Mouse (Mus musculus) CH12.LX (cell line): ENCODE measurements at regions not wholly inside any gene's neighbourhood (a gene's known extent, or its start where the extent isn't known, plus 50 kb on each side); places are given as distances from the start of the nearest gene placed in this dataset.

Source experiments
- DNase-seq: peaks from one replicate; pipeline ENCODE4 v3.0.0-alpha.2; 2013; ENCODE audit errors: extremely low read depth
- H3K27ac ChIP-seq: 2 replicates; pipeline ENCODE4 v1.5.1; 2012; ENCODE audit warnings: low read depth, mild to moderate bottlenecking, control low read depth, moderate library complexity; ENCODE audit not compliant: insufficient read depth
- H3K27me3 ChIP-seq: replicated peaks from 2 replicates; pipeline ENCODE3; 2012; ENCODE audit warnings: inconsistent platforms
- H3K36me3 ChIP-seq, 2 experiments: replicated peaks in 1 of 2; 2 replicates each; pipeline versions ENCODE3 to v1.6.1; 2012; ENCODE audit warnings: inconsistent platforms in 1 of 2, low read length in 1 of 2, mild to moderate bottlenecking in 1 of 2, mixed read lengths in 1 of 2, moderate library complexity in 1 of 2; ENCODE audit not compliant: control insufficient read depth in 1 of 2, insufficient read depth in 1 of 2
- H3K4me1 ChIP-seq, 2 experiments: 2 replicates each; pipeline ENCODE4 v1.6.1; 2012; ENCODE audit warnings: inconsistent platforms in 1 of 2, moderate library complexity in 1 of 2; ENCODE audit not compliant: insufficient read depth in 2 of 2, control insufficient read depth in 1 of 2
- H3K4me2 ChIP-seq: 2 replicates; pipeline ENCODE4 v1.6.1; 2012; ENCODE audit warnings: low read depth, mild to moderate bottlenecking, control low read depth; ENCODE audit not compliant: poor library complexity, insufficient read depth, severe bottlenecking
- H3K4me3 ChIP-seq, 3 experiments: fragments of 150-350 bp in 1 of 3; sonication (generic) in 1 of 3; replicated peaks in 1 of 3; 2 replicates each; pipeline versions ENCODE3 to v1.5.1; 2011 to 2012; ENCODE audit warnings: low read depth in 2 of 3, low read length in 2 of 3, mild to moderate bottlenecking in 2 of 3, moderate library complexity in 2 of 3, control low read depth in 1 of 3, improper control_type of control experiment in 1 of 3, inconsistent platforms in 1 of 3, mixed read lengths in 1 of 3; ENCODE audit not compliant: poor library complexity in 1 of 3
- H3K79me2 ChIP-seq: replicated peaks from 2 replicates; pipeline ENCODE4 v1.6.1; 2012; ENCODE audit warnings: mild to moderate bottlenecking, moderate library complexity; ENCODE audit not compliant: control insufficient read depth, poor library complexity, insufficient read depth, severe bottlenecking; ENCODE audit errors: extremely low read depth
- H3K9ac ChIP-seq: 2 replicates; pipeline ENCODE4 v1.6.1; 2012; ENCODE audit warnings: low read depth, mild to moderate bottlenecking, control low read depth, moderate library complexity; ENCODE audit not compliant: insufficient read depth
- H3K9me3 ChIP-seq: replicated peaks from 2 replicates; pipeline ENCODE3; 2012; ENCODE audit warnings: low read length, inconsistent platforms, mixed read lengths
- BHLHE40 ChIP-seq: IDR thresholded peaks from 2 replicates; pipeline ENCODE4 v1.6.1; 2011; ENCODE audit warnings: mild to moderate bottlenecking, low read depth, low read length, improper control_type of control experiment
- CHD1 ChIP-seq: IDR thresholded peaks from 2 replicates; pipeline ENCODE4 v1.6.1; 2012; ENCODE audit warnings: low read depth, low read length, improper control_type of control experiment, inconsistent platforms
- CHD2 ChIP-seq: IDR thresholded peaks from 2 replicates; pipeline ENCODE4 v1.6.1; 2011; ENCODE audit warnings: low read length, improper control_type of control experiment
- CTCF ChIP-seq, 2 experiments: IDR thresholded peaks in 1 of 2; conservative IDR thresholded peaks in 1 of 2; 2 replicates each; pipeline ENCODE4 v1.5.1; 2011 to 2012; ENCODE audit warnings: low read depth in 2 of 2, low read length in 2 of 2, improper control_type of control experiment in 1 of 2, inconsistent platforms in 1 of 2, mild to moderate bottlenecking in 1 of 2, moderate library complexity in 1 of 2
- E2F4 ChIP-seq: IDR thresholded peaks from 2 replicates; pipeline ENCODE4 v1.6.1; 2011; ENCODE audit warnings: low read depth, low read length, improper control_type of control experiment; ENCODE audit not compliant: insufficient replicate concordance
- ELF1 ChIP-seq: IDR thresholded peaks from 2 replicates; pipeline ENCODE4 v1.6.1; 2014; ENCODE audit warnings: low read depth, mild to moderate bottlenecking, inconsistent platforms, low read length, improper control_type of control experiment
- EP300 ChIP-seq: IDR thresholded peaks from 2 replicates; pipeline ENCODE4 v1.6.1; 2011; ENCODE audit warnings: low read length, improper control_type of control experiment
- GABPA ChIP-seq: IDR thresholded peaks from 2 replicates; pipeline ENCODE4 v1.6.1; 2012; ENCODE audit warnings: low read depth, low read length, improper control_type of control experiment, inconsistent platforms; ENCODE audit not compliant: insufficient replicate concordance
- HCFC1 ChIP-seq: IDR thresholded peaks from 2 replicates; pipeline ENCODE4 v1.6.1; 2012; ENCODE audit warnings: low read depth, mild to moderate bottlenecking, inconsistent platforms, low read length, improper control_type of control experiment
- IRF4 ChIP-seq: IDR thresholded peaks from 2 replicates; pipeline ENCODE4 v1.6.1; 2014; ENCODE audit warnings: low read depth, mild to moderate bottlenecking, inconsistent platforms, low read length, improper control_type of control experiment
- JUN ChIP-seq: IDR thresholded peaks from 2 replicates; pipeline ENCODE4 v1.6.1; 2011; ENCODE audit warnings: low read depth, mild to moderate bottlenecking, low read length, improper control_type of control experiment, moderate library complexity; ENCODE audit not compliant: insufficient read depth
- KAT2A ChIP-seq: IDR thresholded peaks from 2 replicates; pipeline ENCODE4 v1.6.1; 2012; ENCODE audit warnings: low read length, improper control_type of control experiment, inconsistent platforms; ENCODE audit not compliant: insufficient replicate concordance
- MAFK ChIP-seq: IDR thresholded peaks from 2 replicates; pipeline ENCODE4 v1.6.1; 2011; ENCODE audit warnings: low read length, improper control_type of control experiment; ENCODE audit not compliant: insufficient replicate concordance
- MEF2A ChIP-seq: IDR thresholded peaks from 2 replicates; pipeline ENCODE4 v1.6.1; 2014; ENCODE audit warnings: low read depth, mild to moderate bottlenecking, inconsistent platforms, low read length, improper control_type of control experiment, borderline replicate concordance
- MXI1 ChIP-seq: IDR thresholded peaks from 2 replicates; pipeline ENCODE4 v1.6.1; 2011; ENCODE audit warnings: mild to moderate bottlenecking, low read depth, low read length, improper control_type of control experiment
- PAX5 ChIP-seq: IDR thresholded peaks from 2 replicates; pipeline ENCODE4 v1.6.1; 2012; ENCODE audit warnings: low read length, inconsistent platforms, mixed read lengths
- POLR2A ChIP-seq: IDR thresholded peaks from 2 replicates; pipeline ENCODE4 v1.6.1; 2011; ENCODE audit warnings: low read depth, mild to moderate bottlenecking, improper control_type of control experiment, low read length
- RAD21 ChIP-seq: IDR thresholded peaks from 2 replicates; pipeline ENCODE4 v1.6.1; 2011; ENCODE audit warnings: low read depth, mild to moderate bottlenecking, low read length, improper control_type of control experiment, moderate library complexity
- SIN3A ChIP-seq: IDR thresholded peaks from 2 replicates; pipeline ENCODE4 v1.6.1; 2012; ENCODE audit warnings: low read length, improper control_type of control experiment, inconsistent platforms
- TBP ChIP-seq: conservative IDR thresholded peaks from 2 replicates; pipeline ENCODE4 v1.6.1; 2011; ENCODE audit warnings: low read depth, low read length, improper control_type of control experiment
- UBTF ChIP-seq: IDR thresholded peaks from 2 replicates; pipeline ENCODE4 v1.6.1; 2012; ENCODE audit warnings: low read depth, mild to moderate bottlenecking, inconsistent platforms, low read length, improper control_type of control experiment, moderate library complexity
- USF1 ChIP-seq: IDR thresholded peaks from 2 replicates; pipeline ENCODE4 v1.6.1; 2014; ENCODE audit warnings: low read depth, mild to moderate bottlenecking, inconsistent platforms, low read length, improper control_type of control experiment
- USF2 ChIP-seq: conservative IDR thresholded peaks from 2 replicates; pipeline ENCODE4 v1.6.1; 2011; ENCODE audit warnings: low read depth, low read length, improper control_type of control experiment
- ZC3H11A ChIP-seq: IDR thresholded peaks from 2 replicates; pipeline ENCODE4 v1.6.1; 2012; ENCODE audit warnings: low read depth, mild to moderate bottlenecking, inconsistent platforms, low read length, improper control_type of control experiment
- dilution Hi-C: fragments of 300-500 bp; cut with MboI; formaldehyde crosslinking; loops from 2 replicates; pipeline ENCODE4 v1.14.3; 2020; ENCODE audit warnings: low sequenced_read_pairs; ENCODE audit not compliant: extremely low pct_unique_long_range_greater_than_20kb, extremely low pct_ligation_motif_present
- in situ Hi-C: fragments of 300-500 bp; cut with MboI; formaldehyde crosslinking; loops from 3 replicates; pipeline ENCODE4 v1.14.3; 2019; ENCODE audit warnings: low sequenced_read_pairs, low pct_ligation_motif_present, low pct_unique_long_range_greater_than_20kb, mixed read lengths

GRCm38 (mm10) chrX:51892716-51893115 lies 79.9 kb downstream of the 1700080O16Rik start:
- Histone ChIP-seq H3K4me1 (no peaks in the 10 kb centered on the region), H3K36me3 (no peaks in the 10 kb centered on the region), H3K79me2 (no peaks in the 10 kb centered on the region), H3K4me2 (no peak overlapping the region), H3K9me3 (no peaks in the 10 kb centered on the region), H3K27me3 (no peaks in the 10 kb centered on the region), H3K27ac (no peak overlapping the region), H3K9ac (no peak overlapping the region), H3K4me3 (no peak overlapping the region)
- in situ Hi-C loops (no loop called here), dilution Hi-C loops (no loop called here)
- DNase-seq: no peak
- TF ChIP-seq HCFC1 (no peak), CHD1 (no peak), JUN (no peak), CTCF (conservative IDR thresholded peaks at IDR 0.05 in 1 of 2, IDR thresholded peaks at IDR 0.05 in 1 of 2; ENCODE audit: low read depth in 2 of 2, low read length in 2 of 2) (no peak), POLR2A (no peak), E2F4 (no peak), KAT2A (no peak), ELF1 (no peak), TBP (no peak), MEF2A (no peak), USF1 (no peak), GABPA (no peak), ZC3H11A (no peak), PAX5 (no peak), MAFK (no peak), RAD21 (no peak), MXI1 (no peak), IRF4 (no peak), EP300 (no peak)

DNA sequence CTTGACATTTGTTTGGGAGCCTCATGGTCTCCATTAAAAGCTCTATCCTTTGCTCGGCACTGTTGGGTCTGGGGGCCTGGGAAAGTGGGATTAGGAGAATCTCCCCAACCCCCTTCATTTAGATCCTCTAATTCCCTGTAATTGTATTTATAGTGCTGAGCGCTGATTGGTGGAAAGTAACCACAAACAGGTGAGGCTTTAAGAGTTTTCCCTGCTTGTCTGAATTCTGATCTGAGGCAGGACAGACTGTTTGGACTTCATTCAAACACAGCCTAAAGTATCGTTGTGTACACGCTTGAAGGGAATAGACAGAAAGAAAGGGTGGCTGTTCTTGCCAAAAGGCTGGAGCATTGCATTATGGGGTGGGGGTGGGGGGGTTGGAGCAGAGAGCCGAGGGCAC lies 85.1 kb upstream of the Usp26 start:
- H3K9ac ChIP-seq: no peak overlapping the region
- H3K4me2 ChIP-seq: no peak overlapping the region
- in situ Hi-C loops (no loop called here), dilution Hi-C loops (no loop called here)
- no peak overlapping the region for H3K27ac ChIP-seq
- peaks cover 0 to 6% of the 10 kb centered on the region in 2 experiments; a peak in 1 of 4 replicates for H3K4me1 ChIP-seq
- TF ChIP-seq MXI1: no peak
- TF ChIP-seq UBTF: no peak
- TF ChIP-seq USF2: no peak
- no peak for TF ChIP-seq SIN3A
- TF ChIP-seq RAD21: no peak
- no peak for TF ChIP-seq BHLHE40
- TF ChIP-seq CHD2: no peak
- no peak for TF ChIP-seq CHD1
- TF ChIP-seq POLR2A: no peak
- no peak for TF ChIP-seq HCFC1
- no peaks in the 10 kb centered on the region for H3K27me3 ChIP-seq
- no peak overlapping the region for H3K4me3 ChIP-seq
- H3K36me3 ChIP-seq: no peaks in the 10 kb centered on the region
- H3K79me2 ChIP-seq: no peaks in the 10 kb centered on the region
- DNase-seq: no peak
- no peaks in the 10 kb centered on the region for H3K9me3 ChIP-seq
